Mouse (Mus musculus) embryonic facial prominence, embryonic 11.5 days (tissue): ENCODE data around the gene Prkar2a. TPM values are rescaled to one million over a fixed set of nuclear protein-coding genes. Genes with fewer than 3 reads are reported as not detected.

Experiments used
- ATAC-seq: fragments of 200-750 bp; cut with Nextera tagmentation; replicated peaks from 2 replicates; pipeline ENCODE4 v1.8.0; 2017; ENCODE audit warnings: low read depth; ENCODE audit not compliant: insufficient number of reproducible peaks, low FRiP score, low TSS enrichment
- DNase-seq: peaks from one replicate; pipeline ENCODE4 v3.0.0-alpha.2; 2015; ENCODE audit warnings: low spot score
- H3K27ac ChIP-seq: fragments of 300-500 bp; sonication (generic); replicated peaks from 2 replicates; pipeline ENCODE4 v1.5.1; 2014; ENCODE audit warnings: mild to moderate bottlenecking, low read depth, low read length, control low read depth
- H3K27me3 ChIP-seq: fragments of 300-500 bp; sonication (generic); 2 replicates; pipeline ENCODE4 v1.6.1; 2014; ENCODE audit warnings: mild to moderate bottlenecking, low read length, moderate library complexity, mixed read lengths; ENCODE audit not compliant: control insufficient read depth, insufficient read depth
- H3K36me3 ChIP-seq: fragments of 300-500 bp; sonication (generic); replicated peaks from 2 replicates; pipeline ENCODE4 v1.6.1; 2014; ENCODE audit warnings: low read depth, mild to moderate bottlenecking, low read length, moderate library complexity, mixed read lengths; ENCODE audit not compliant: control insufficient read depth, insufficient read depth
- H3K4me1 ChIP-seq: fragments of 300-500 bp; sonication (generic); 2 replicates; pipeline ENCODE4 v1.6.1; 2014; ENCODE audit warnings: low read length, mixed read lengths; ENCODE audit not compliant: control insufficient read depth, insufficient read depth
- H3K4me2 ChIP-seq: fragments of 300-500 bp; sonication (generic); 2 replicates; pipeline ENCODE4 v1.6.1; 2014; ENCODE audit warnings: low read depth, mild to moderate bottlenecking, control low read depth, low read length, moderate library complexity
- H3K4me3 ChIP-seq: fragments of 300-500 bp; sonication (generic); 2 replicates; pipeline ENCODE4 v1.5.1; 2014; ENCODE audit warnings: low read depth, low read length, control low read depth
- H3K9ac ChIP-seq: fragments of 300-500 bp; sonication (generic); replicated peaks from 2 replicates; pipeline ENCODE4 v1.6.1; 2014; ENCODE audit warnings: mild to moderate bottlenecking, control low read depth, low read length
- H3K9me3 ChIP-seq: fragments of 300-500 bp; sonication (generic); replicated peaks from 2 replicates; pipeline ENCODE4 v1.6.1; 2016; ENCODE audit warnings: mild to moderate bottlenecking, low read length, inconsistent platforms, mixed read lengths; ENCODE audit not compliant: control insufficient read depth
- WGBS: fragments of 180-500 bp; shearing (Covaris S2); extraction: QIAGEN DNeasy Blood & Tissue Kit; methylation state at CpG from one replicate; pipeline ENCODE4 v1.1.7; 2014; 5-methylcytosine and 5-hydroxymethylcytosine counted together
- polyA plus RNA-seq: library from polyadenylated mRNA; unstranded; fragments of >200 nt; fragmentation: Nextera tagmentation; extraction: Ambion mirVana; gene quantifications from 2 replicates; pipeline ENCODE4 v1.2.1, GENCODE M21; 2014

The Prkar2a gene
- polyA plus RNA-seq, 1 experiment from 2014 or later, result 37.9 TPM

- H3K36me3 ChIP-seq, result no peaks in the 10 kb centered on the region
- WGBS, result 1% methylated on average over 35 of the region's 37 CpGs
- no peaks in the 10 kb centered on the region for H3K4me1 ChIP-seq
- DNase-seq (peak; percentile 90), ATAC-seq (peak; percentile 88)
- H3K27ac ChIP-seq, result no peak within 1 kb of the TSS
- peak within 1 kb of the TSS; percentile 71 for H3K9ac ChIP-seq
- no peaks in the 10 kb centered on the region for H3K9me3 ChIP-seq
- peak within 1 kb of the TSS; percentile 71 for H3K4me3 ChIP-seq
- H3K4me2 ChIP-seq, result peak within 1 kb of the TSS; percentile 71
- H3K27me3 ChIP-seq, result no peaks in the 10 kb centered on the region
These were observed 27.2 kb upstream of the Prkar2a start, which contains the start of gene Slc25a20 for GRCm38 (mm10) chr9:108661677-108662612. TSS of gene Slc25a20 (plus strand) at chr9:108662088.

- 50% methylated on average over 6 of the region's 6 CpGs for WGBS
- peak overlapping the region; percentile 71 for H3K4me2 ChIP-seq
- no peak for ATAC-seq
These were observed 26.5 kb upstream of the Prkar2a start for GRCm38 (mm10) chr9:108662660-108663059.

GRCm38 (mm10) chr9:108669875-108670274 is 19.2 kb upstream of the Prkar2a start:
- Histone ChIP-seq H3K4me2 (no peak overlapping the region), H3K9me3 (no peaks in the 10 kb centered on the region), H3K27ac (no peak overlapping the region), H3K4me1 (no peaks in the 10 kb centered on the region), H3K27me3 (no peaks in the 10 kb centered on the region), H3K36me3 (no peaks in the 10 kb centered on the region; the same call in 1 of the 2 replicates), H3K4me3 (no peak overlapping the region), H3K9ac (no peak overlapping the region)
- DNase-seq (peak; percentile 60), ATAC-seq (no peak)
- 50% methylated on average over 8 of the region's 8 CpGs for WGBS

More at GRCm38 (mm10) chr9:108662660-108663059, 26.5 kb upstream of the Prkar2a start:
- no peaks in the 10 kb centered on the region for H3K36me3 ChIP-seq
- H3K27ac ChIP-seq, result no peak overlapping the region
- H3K9me3 ChIP-seq, result no peaks in the 10 kb centered on the region
- DNase-seq, result no peak
- peak overlapping the region; percentile 71 for H3K9ac ChIP-seq
- peak overlapping the region; percentile 71 for H3K4me3 ChIP-seq
- no peaks in the 10 kb centered on the region for H3K27me3 ChIP-seq
- H3K4me1 ChIP-seq, result no peaks in the 10 kb centered on the region

- WGBS, result 50% methylated on average over 2 of the region's 2 CpGs
- Histone ChIP-seq H3K27me3 (no peaks in the 10 kb centered on the region), H3K4me2 (no peak overlapping the region), H3K27ac (no peak overlapping the region), H3K36me3 (no peaks in the 10 kb centered on the region; the same call in 1 of the 2 replicates), H3K9me3 (no peaks in the 10 kb centered on the region), H3K4me1 (no peaks in the 10 kb centered on the region), H3K9ac (no peak overlapping the region), H3K4me3 (no peak overlapping the region)
- ATAC-seq, result no peak
- peak; percentile 39 for DNase-seq
These were observed 16.0 kb upstream of the Prkar2a start for GRCm38 (mm10) chr9:108673151-108673550.

GRCm38 (mm10) chr9:108680026-108680425 is 9.1 kb upstream of the Prkar2a start:
- no peak for DNase-seq
- Histone ChIP-seq H3K4me2 (no peak overlapping the region), H3K4me1 (no peaks in the 10 kb centered on the region), H3K36me3 (no peaks in the 10 kb centered on the region; the same call in 1 of the 2 replicates), H3K9me3 (no peaks in the 10 kb centered on the region), H3K4me3 (no peak overlapping the region), H3K27ac (no peak overlapping the region), H3K27me3 (no peaks in the 10 kb centered on the region), H3K9ac (no peak overlapping the region)
- ATAC-seq, result no peak
- 94% methylated on average over 15 of the region's 15 CpGs for WGBS

GRCm38 (mm10) chr9:108686475-108686887 is 2.6 kb upstream of the Prkar2a start:
- no peak overlapping the region for H3K4me2 ChIP-seq
- DNase-seq (no peak), ATAC-seq (peak; percentile 54)
- no peaks in the 10 kb centered on the region; the same call in 1 of the 2 replicates for H3K36me3 ChIP-seq
- WGBS, result 59% methylated on average over 4 of the region's 4 CpGs
- H3K4me3 ChIP-seq, result no peak overlapping the region
- H3K9ac ChIP-seq, result no peak overlapping the region
- no peaks in the 10 kb centered on the region for H3K9me3 ChIP-seq
- H3K27ac ChIP-seq, result no peak overlapping the region
- peaks cover under 1% of the 10 kb centered on the region; the same call in 1 of the 2 replicates for H3K4me1 ChIP-seq
- H3K27me3 ChIP-seq, result no peaks in the 10 kb centered on the region

- WGBS, result 87% methylated on average over 6 of the region's 6 CpGs
- Histone ChIP-seq H3K36me3 (no peaks in the 10 kb centered on the region), H3K4me2 (no peak overlapping the region), H3K9me3 (no peaks in the 10 kb centered on the region), H3K4me1 (peaks cover 3% of the 10 kb centered on the region; the same call in 1 of the 2 replicates), H3K27ac (no peak overlapping the region), H3K4me3 (no peak overlapping the region), H3K9ac (no peak overlapping the region), H3K27me3 (no peaks in the 10 kb centered on the region)
- ATAC-seq (no peak), DNase-seq (no peak)
These were observed 1.9 kb upstream of the Prkar2a start for GRCm38 (mm10) chr9:108687181-108687580.

GRCm38 (mm10) chr9:108687686-108688085 is 1.4 kb upstream of the Prkar2a start:
- ATAC-seq, result no peak
- H3K4me2 ChIP-seq, result no peak overlapping the region
- no peaks in the 10 kb centered on the region for H3K36me3 ChIP-seq
- peaks cover 3% of the 10 kb centered on the region; the same call in 1 of the 2 replicates for H3K4me1 ChIP-seq
- 66% methylated on average over 2 of the region's 2 CpGs for WGBS
- H3K27me3 ChIP-seq, result no peaks in the 10 kb centered on the region
- H3K9ac ChIP-seq, result no peak overlapping the region
- H3K4me3 ChIP-seq, result no peak overlapping the region
- no peak for DNase-seq
- H3K9me3 ChIP-seq, result no peaks in the 10 kb centered on the region
- H3K27ac ChIP-seq, result no peak overlapping the region
